Mouse (Mus musculus) kidney, adult 2 months (tissue): ENCODE results near the gene Synj1.

Experiments
- CTCF ChIP-seq: fragments of 200-500 bp; conservative IDR thresholded peaks from 2 replicates; pipeline ENCODE4 v1.5.1; 2011; ENCODE audit warnings: low read depth, mild to moderate bottlenecking, control low read depth, low read length, moderate library complexity, mixed read lengths; ENCODE audit not compliant: insufficient read depth, insufficient read length
- POLR2A ChIP-seq: fragments of 200-500 bp; IDR thresholded peaks from one replicate; pipeline ENCODE4 v1.6.1; 2011; ENCODE audit warnings: low read depth, low read length, control low read depth

DNA sequence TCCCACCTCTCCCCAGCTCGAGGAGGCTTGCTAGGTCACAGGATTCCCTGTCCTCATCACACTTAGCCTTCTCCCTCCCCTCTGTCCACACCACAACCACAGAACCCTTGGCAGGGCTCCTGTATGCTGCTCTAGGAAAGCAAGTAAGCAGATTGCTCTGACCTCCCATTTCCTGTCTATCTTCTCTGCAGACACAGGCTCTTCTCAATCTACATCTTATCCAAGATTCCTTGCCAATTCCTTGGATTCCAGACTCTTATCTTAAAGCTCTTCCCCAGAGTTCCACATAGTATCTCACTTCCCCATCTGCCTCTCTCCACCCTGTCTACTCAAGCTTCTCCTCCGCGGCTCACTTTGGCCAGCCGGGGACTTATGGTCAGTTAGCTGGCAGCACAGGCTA is 16.1 kb downstream of the Synj1 start:
- no peak for TF ChIP-seq POLR2A
- no peak for TF ChIP-seq CTCF
